Mouse (Mus musculus) C2C12 (cell line): ENCODE results near the gene Zxdc. TPM values are rescaled to one million over a fixed set of nuclear protein-coding genes. Genes with fewer than 3 reads are reported as not detected.

Experiments used
- H3K27me3 ChIP-seq: one replicate; pipeline ENCODE4 v1.6.1; 2011; ENCODE audit not compliant: control insufficient read depth, insufficient read depth, insufficient read length
- H3K36me3 ChIP-seq: one replicate; pipeline ENCODE4 v1.6.1; 2011; ENCODE audit not compliant: control insufficient read depth, insufficient read depth
- H3K4me3 ChIP-seq: one replicate; pipeline ENCODE4 v1.5.1; 2011; ENCODE audit warnings: mild to moderate bottlenecking, control low read depth; ENCODE audit not compliant: poor library complexity, insufficient read depth, severe bottlenecking
- H3K79me2 ChIP-seq: one replicate; pipeline ENCODE4 v1.6.1; 2011; ENCODE audit not compliant: control insufficient read depth, insufficient read depth
- H3K79me3 ChIP-seq: one replicate; pipeline ENCODE4 v1.6.1; 2011; ENCODE audit warnings: low read depth, control low read depth
- H3ac ChIP-seq: one replicate; pipeline ENCODE3; 2011; ENCODE audit warnings: low read depth; ENCODE audit not compliant: control insufficient read depth, insufficient read length
- CEBPB ChIP-seq: IDR thresholded peaks from one replicate; pipeline ENCODE4 v1.6.1; 2011; ENCODE audit warnings: low read depth, mild to moderate bottlenecking, control low read depth, moderate library complexity
- CTCF ChIP-seq: IDR thresholded peaks from one replicate; pipeline ENCODE4 v1.5.1; 2011; ENCODE audit not compliant: control insufficient read depth, insufficient read depth, insufficient read length
- FOSL1 ChIP-seq: IDR thresholded peaks from one replicate; pipeline ENCODE4 v1.8.0; 2011; ENCODE audit warnings: mild to moderate bottlenecking, low read length; ENCODE audit not compliant: poor library complexity, insufficient read depth, severe bottlenecking
- MAX ChIP-seq: IDR thresholded peaks from one replicate; pipeline ENCODE4 v1.6.1; 2011; ENCODE audit warnings: mild to moderate bottlenecking, control low read depth
- MYOD1 ChIP-seq: IDR thresholded peaks from one replicate; pipeline ENCODE4 v1.6.1; 2011; ENCODE audit warnings: low read depth; ENCODE audit not compliant: control insufficient read depth, insufficient read length
- MYOG ChIP-seq: IDR thresholded peaks from one replicate; pipeline ENCODE4 v1.6.1; 2011; ENCODE audit not compliant: control insufficient read depth, insufficient read length; ENCODE audit errors: extremely low read depth
- USF1 ChIP-seq: IDR thresholded peaks from one replicate; pipeline ENCODE4 v1.6.1; 2011; ENCODE audit warnings: low read depth, mild to moderate bottlenecking, control low read depth, moderate library complexity
- polyA plus RNA-seq: library from polyadenylated mRNA; unstranded; fragments of >200 nt; fragmentation: generic; extraction: Trizol; gene quantifications from one replicate; pipeline ENCODE4 v1.2.1, GENCODE M21; 2012; ENCODE audit warnings: missing spikeins

Gene Zxdc
- polyA plus RNA-seq, 1 experiment, result 7.4 TPM

DNA sequence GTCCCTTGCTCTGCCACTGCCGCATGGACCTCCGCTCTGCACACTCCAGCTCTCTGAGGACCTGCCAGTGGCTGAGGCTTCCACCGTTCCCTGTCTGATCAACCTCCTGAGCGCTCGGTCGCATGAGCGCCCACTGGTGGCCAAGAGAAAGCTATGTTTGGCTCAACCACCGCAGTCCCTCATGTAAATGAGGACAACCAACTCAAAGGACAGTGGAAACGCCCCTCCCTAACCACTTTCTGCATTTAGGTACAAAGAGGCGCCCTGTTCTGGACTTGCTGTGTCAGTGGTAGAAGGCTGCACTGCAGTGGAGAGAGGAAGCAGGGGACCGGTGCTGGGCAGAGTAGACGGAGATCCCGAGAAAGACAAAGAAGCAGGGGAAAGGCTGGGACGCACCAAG is 53.3 kb downstream of the Zxdc start:
- Histone ChIP-seq H3K27me3 (peaks cover 14% of the 10 kb centered on the region), H3K79me3 (no peaks in the 10 kb centered on the region), H3K79me2 (no peaks in the 10 kb centered on the region), H3K36me3 (no peaks in the 10 kb centered on the region), H3ac (no peak overlapping the region), H3K4me3 (no peak overlapping the region)
- no peak for TF ChIP-seq MAX
- TF ChIP-seq CTCF, result peak; percentile 49

DNA sequence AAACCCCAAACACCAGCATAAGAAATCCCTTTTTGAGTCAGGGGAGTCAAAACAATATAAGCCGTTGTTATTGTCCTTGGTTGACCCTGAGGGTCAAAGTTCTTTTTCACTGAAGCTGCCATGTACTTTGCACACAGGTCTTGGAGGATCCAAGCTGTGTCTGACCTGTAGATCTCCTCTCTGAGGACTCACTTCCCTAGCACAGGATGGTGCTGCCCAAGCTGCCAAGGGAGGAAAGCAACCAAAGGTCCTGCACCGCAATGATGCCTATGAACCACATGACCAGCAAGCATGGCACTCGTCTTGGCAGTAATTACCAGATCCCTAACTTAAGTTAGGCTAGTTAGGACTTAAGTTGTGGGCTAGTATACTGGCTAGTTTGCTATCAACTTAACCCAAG is 56.1 kb downstream of the Zxdc start:
- Histone ChIP-seq H3K36me3 (no peaks in the 10 kb centered on the region), H3K27me3 (peaks cover 8% of the 10 kb centered on the region), H3ac (no peak overlapping the region), H3K4me3 (no peak overlapping the region), H3K79me3 (no peaks in the 10 kb centered on the region), H3K79me2 (no peaks in the 10 kb centered on the region)
- TF ChIP-seq FOSL1 (no peak), CTCF (no peak), CEBPB (no peak), MAX (no peak), MYOD1 (no peak), USF1 (no peak), MYOG (no peak)

DNA sequence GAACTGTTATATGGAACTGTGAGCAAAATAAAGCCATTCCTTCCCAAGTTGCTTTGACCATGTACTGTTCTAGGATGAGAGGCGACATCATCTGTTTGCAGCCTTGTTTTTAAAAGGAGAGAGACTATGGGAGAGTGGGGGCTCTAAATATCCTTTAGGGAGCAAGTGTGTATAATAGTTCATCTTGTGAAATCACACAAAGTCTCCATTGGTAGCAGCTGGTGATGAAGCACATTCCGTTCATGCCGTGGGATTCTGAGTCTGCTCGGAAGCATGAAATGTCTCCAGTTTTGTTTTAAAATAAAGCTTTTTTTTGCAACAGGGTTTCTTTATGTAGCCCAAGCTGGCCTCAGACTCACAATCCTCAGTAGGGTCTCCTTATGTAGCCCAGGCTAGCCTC is 56.7 kb downstream of the Zxdc start:
- Histone ChIP-seq H3K79me3 (no peaks in the 10 kb centered on the region), H3K27me3 (peaks cover 8% of the 10 kb centered on the region), H3K79me2 (no peaks in the 10 kb centered on the region), H3K4me3 (no peak overlapping the region), H3K36me3 (no peaks in the 10 kb centered on the region), H3ac (no peak overlapping the region)
- TF ChIP-seq MAX, result no peak
- no peak for TF ChIP-seq USF1
- no peak for TF ChIP-seq MYOD1
- no peak for TF ChIP-seq MYOG
- no peak for TF ChIP-seq CEBPB
- no peak for TF ChIP-seq FOSL1
- TF ChIP-seq CTCF, result no peak

DNA sequence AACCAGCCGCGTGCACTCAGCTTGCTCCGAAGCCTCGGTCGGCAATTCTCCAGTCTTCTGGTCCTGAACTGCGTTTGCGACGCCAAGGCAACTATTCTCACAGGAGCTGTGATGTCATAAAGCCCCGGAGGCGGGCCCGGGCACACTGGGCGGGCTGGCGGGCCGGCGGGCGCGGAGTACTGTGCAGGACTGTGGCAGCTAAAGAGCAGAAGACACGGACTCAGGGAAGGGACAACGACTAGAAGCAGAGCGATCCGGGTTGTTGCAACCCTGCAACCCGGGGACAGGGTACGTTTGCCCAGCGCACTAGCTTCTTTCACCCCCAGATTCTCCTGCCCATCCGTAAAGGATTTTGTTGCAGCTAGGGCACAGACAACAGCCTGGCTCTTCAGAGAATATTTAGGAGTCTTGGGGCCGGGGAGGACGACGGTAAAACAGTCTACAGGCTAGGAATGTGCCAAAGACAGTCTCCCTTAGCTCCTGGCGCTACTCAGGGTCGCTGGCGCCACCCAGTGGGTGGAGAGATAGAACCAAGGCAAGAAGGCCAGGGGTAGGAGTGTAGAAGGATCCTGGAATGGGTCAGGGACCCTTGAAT is 59.2 kb downstream of the Zxdc start, which contains the start of gene Cfap100:
Gene Cfap100 (minus strand): TSS at position 418 of the 595 bp plus-strand sequence.
- Histone ChIP-seq H3K27me3 (peaks cover 8% of the 10 kb centered on the region), H3K79me3 (no peaks in the 10 kb centered on the region), H3K79me2 (no peaks in the 10 kb centered on the region), H3K4me3 (no peak within 1 kb of the TSS), H3ac (no peak within 1 kb of the TSS), H3K36me3 (no peaks in the 10 kb centered on the region)
- TF ChIP-seq CTCF, result peak; percentile 19
- no peak for TF ChIP-seq CEBPB
- TF ChIP-seq MAX, result no peak

DNA sequence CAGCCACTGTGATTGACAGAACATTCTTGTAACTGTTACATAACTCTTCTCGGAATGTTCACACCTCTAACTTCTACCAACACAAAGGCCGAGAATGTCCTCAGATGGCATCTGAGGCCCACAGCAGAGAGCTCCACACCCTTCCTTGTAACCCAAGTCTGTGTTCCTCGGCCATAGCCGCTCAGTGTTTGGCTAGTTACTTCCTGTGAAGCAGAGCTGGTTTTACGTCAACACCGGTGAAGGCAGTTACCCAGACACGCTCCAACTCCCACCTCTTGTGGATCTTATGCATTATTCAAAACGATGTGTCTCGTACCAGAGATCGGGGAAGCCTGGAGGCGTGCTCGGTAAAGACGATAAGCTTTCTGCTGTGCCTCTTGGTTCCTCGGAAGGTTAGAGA is 60.6 kb downstream of the Zxdc start:
- Histone ChIP-seq H3K4me3 (no peak overlapping the region), H3ac (no peak overlapping the region), H3K79me2 (no peaks in the 10 kb centered on the region), H3K27me3 (peaks cover 11% of the 10 kb centered on the region), H3K36me3 (no peaks in the 10 kb centered on the region), H3K79me3 (no peaks in the 10 kb centered on the region)
- no peak for TF ChIP-seq MYOD1
- TF ChIP-seq MYOG, result no peak
- no peak for TF ChIP-seq USF1
- TF ChIP-seq FOSL1, result no peak
- TF ChIP-seq CTCF, result no peak
- TF ChIP-seq MAX, result no peak
- TF ChIP-seq CEBPB, result no peak

DNA sequence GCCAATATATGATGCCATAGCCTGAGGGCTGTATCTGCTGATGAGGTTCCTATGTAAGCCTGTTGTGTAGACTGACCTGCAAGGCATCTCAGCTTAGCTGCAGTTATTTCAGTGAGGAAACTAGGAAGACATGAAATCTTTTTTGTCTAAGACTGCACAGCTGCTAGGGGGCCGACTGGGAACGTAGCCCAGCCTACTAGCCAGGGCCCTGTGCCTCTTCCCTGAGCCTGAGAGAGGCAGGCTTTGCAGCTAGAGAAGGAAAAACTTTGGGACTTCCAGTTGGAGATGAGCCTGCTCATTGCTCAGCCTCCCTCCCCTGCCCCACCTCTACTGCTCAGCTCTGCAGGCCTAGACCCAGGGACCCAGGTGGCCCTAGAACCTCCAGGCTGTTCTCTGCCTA is 62.2 kb downstream of the Zxdc start:
- H3ac ChIP-seq, result no peak overlapping the region
- H3K36me3 ChIP-seq, result no peaks in the 10 kb centered on the region
- H3K79me3 ChIP-seq, result no peaks in the 10 kb centered on the region
- no peak overlapping the region for H3K4me3 ChIP-seq
- H3K79me2 ChIP-seq, result no peaks in the 10 kb centered on the region
- H3K27me3 ChIP-seq, result peaks cover 16% of the 10 kb centered on the region
- no peak for TF ChIP-seq MYOG
- TF ChIP-seq USF1, result no peak
- no peak for TF ChIP-seq CTCF
- TF ChIP-seq MYOD1, result no peak
- no peak for TF ChIP-seq FOSL1
- TF ChIP-seq CEBPB, result no peak
- no peak for TF ChIP-seq MAX
